Mouse (Mus musculus): ENCODE results near the gene Urgcp.
"Not testable (repeated sequence)": the region's sequence is repeated elsewhere in the genome, so short reads cannot be mapped to it uniquely, and the experiment has no call there.

Urgcp gene

DNA sequence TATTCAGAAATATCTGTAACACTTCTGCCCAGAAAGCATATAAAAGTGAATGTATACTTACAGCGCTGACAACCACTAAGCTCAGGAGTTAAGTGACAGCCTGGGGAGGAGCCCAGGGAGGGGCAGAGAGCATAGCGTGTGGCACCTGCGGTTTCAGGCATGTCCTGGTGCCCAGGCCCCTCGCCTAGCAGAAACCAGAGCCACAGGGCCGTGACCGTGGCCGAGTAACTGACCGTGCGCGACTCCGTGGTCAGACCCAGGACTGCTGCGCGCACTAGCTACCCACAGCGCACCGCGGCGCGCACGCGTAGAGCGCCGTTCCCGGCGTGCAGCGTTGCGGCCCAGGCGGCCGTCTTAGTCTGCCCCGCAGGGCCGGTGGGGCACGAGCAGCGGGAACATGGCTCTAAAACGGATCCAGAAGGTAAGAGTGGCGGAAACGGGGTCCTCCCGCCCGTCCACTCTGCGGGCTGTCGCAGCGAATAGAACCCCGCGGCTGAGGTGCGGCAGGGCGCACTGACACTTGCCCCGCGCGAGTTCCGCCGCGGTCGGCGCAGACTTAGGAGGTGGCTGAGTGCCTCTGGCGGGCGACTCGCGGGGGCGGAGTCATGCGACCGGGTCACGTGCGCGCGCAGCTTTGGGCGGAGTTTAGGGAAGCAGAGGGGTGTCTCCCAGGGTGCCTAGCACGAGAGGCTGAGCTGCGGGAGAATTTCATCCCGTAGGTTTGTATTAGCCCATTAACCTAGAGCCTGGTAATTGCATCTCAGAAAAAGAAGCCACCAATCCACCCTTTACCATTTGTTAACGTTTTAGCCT lies at the start of gene Urgcp:
TSS of gene Urgcp (minus strand) at position 557 of the 813 bp plus-strand sequence.
- DNase-seq, result peak; percentile 94

DNA sequence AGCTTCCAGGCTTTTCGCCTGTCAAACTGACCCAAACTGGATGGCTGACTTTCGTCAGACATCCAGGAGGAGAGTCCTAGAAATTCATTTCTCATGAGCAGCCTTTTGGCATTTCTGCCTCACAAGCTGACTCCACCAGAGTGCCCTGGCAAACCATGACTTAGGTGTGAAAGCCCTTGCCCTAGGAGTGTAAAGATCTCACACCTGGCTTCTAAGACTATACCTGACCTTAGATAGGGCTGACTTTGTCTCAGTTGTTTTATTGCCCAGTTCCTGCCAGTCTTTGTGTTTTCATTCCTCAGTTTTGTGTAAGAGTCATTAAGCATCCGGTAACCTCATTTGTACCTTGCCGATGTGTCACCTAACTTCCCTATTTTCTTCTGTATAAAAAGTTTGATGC lies 47.3 kb upstream of the Urgcp start:
- not testable (repeated sequence) for DNase-seq

- DNase-seq, result no peak
Observed at GRCm38 (mm10) chr11:5807956-5808355, 45.8 kb upstream of the Urgcp start.

GRCm38 (mm10) chr11:5805711-5806110 lies 43.5 kb upstream of the Urgcp start:
- no peak for DNase-seq

DNA sequence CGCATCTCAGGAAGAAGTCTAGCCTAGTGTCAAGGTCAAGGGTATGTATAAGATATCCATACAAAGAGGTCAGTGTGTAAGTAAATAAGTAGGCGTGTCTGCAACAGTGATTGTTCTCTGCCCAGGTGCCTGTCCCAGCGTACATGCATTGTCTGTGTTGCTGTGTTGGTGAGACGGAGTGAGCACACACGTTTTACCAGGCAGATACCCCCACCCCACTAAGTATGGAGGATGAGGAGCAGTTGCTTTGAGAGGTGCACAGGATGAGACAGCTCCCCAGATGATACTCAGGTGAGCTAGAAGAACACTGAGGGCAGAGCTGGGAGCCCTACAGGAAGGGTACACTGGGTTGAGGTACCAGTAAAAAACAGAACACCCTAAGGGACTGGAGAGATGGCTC lies 42.0 kb upstream of the Urgcp start:
- DNase-seq, result no peak

DNA sequence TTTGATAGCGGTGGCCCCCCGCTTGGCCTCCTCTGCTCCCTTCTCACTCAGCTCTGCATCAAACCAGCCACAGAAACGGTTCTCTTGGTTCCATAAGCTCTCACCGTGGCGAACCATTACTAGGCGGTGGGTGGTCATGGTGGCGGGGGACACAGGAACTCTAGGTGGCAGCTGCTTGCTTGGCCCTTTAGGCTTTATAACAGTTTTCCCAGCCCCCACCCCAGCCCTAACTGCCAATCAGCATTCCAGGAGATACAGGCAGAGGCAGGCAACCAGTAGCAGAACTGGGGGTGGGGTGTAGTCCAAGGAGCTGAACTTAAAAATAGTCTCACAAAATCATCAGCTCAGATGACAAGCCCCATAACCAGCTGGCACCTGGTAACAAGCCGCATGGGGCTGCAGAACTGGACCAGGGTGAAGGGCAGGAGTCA lies 41.4 kb upstream of the Urgcp start, which contains the start of gene Pgam2:
TSS of gene Pgam2 (minus strand) at position 183 of the 431 bp plus-strand sequence.
- peak; percentile 43 for DNase-seq

DNA sequence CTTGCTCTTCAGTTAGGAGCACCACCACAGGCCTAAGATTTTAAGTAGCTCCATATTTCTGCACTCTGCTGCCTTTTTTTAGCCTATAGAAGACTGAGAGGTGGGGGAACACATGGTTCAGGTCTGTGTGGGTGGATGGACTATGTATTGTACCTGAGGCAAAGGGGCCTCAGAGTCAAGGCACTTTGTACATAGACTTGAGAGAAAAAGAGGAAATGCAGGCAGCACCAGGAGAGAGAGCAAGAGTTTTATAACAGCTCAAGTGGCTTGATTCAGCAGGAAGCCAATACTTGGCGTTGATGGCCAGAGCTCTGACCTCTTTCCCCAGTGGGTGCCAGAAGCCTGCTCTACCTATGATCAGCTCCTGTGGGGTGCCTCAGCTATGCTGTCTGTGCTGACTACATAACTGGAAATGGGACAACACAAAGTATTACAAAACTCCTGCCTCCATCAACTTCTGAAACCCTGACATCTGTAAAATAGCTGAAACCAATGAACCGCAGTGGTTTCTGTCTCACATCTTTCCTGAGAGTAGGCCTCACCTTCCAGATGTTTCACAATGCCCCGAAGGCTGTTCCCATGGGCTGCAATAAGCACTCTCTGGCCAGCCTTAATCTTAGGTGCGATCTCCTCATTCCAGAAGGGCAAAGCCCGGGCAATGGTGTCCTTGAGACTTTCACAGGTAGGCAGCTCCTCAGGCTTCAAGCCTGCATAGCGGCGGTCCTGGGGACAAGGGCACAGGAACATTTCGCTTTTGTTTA lies 40.5 kb upstream of the Urgcp start:
- DNase-seq, result peak; percentile 26

GRCm38 (mm10) chr11:5802005-5802404 lies 39.8 kb upstream of the Urgcp start:
- DNase-seq, result no peak

GRCm38 (mm10) chr11:5801511-5801910 lies 39.3 kb upstream of the Urgcp start:
- no peak for DNase-seq

DNA sequence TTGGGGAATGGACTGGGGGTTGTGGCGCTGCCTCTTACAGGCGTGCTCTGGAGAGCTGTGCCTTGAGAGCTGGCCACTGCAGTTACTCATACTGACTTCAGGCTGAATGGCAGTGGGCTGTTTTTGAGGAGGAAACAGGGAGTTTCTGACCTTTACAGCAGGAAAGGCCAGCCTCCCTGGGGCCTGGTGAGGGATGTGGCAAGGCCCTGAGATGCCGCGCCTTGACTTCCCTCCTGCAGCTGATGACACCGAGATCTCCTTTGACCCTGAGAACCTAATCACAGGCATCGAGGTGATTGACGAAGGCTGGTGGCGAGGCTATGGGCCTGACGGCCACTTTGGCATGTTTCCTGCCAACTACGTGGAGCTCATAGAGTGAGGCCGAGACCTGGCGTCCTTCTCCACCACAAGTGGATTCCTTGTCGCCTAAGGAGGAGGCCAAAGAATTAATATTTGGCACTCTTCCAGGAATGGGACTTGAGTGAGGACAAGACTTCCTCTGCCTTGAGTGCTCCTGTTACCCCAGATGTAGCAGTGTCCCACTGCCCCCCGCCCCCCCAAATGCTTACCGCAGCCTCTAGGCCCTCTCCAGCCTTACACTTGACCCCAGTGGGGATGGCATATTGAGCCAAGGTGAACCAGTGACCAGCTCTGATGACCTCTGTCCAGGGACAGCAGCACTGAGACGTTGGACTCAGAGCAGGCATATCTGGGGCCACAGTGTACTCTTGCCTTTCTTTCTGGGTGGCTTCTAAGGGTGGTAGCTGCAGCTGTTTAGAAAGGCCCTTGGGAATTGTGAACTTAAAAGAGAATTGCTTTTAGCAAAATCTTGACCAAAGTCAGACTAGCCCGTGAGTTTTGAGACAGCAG lies 37.7 kb upstream of the Urgcp start:
- no peak for DNase-seq

- no peak for DNase-seq
Observed at GRCm38 (mm10) chr11:5797928-5798327, 35.8 kb upstream of the Urgcp start.

GRCm38 (mm10) chr11:5797371-5797770 lies 35.2 kb upstream of the Urgcp start:
- DNase-seq, result no peak

GRCm38 (mm10) chr11:5796939-5797338 lies 34.8 kb upstream of the Urgcp start:
- DNase-seq, result no peak

- no peak for DNase-seq
Observed at GRCm38 (mm10) chr11:5795706-5796105, 33.5 kb upstream of the Urgcp start.

- no peak for DNase-seq
Observed at GRCm38 (mm10) chr11:5795290-5795689, 33.1 kb upstream of the Urgcp start.

GRCm38 (mm10) chr11:5790431-5790830 lies 28.3 kb upstream of the Urgcp start:
- no peak for DNase-seq

DNA sequence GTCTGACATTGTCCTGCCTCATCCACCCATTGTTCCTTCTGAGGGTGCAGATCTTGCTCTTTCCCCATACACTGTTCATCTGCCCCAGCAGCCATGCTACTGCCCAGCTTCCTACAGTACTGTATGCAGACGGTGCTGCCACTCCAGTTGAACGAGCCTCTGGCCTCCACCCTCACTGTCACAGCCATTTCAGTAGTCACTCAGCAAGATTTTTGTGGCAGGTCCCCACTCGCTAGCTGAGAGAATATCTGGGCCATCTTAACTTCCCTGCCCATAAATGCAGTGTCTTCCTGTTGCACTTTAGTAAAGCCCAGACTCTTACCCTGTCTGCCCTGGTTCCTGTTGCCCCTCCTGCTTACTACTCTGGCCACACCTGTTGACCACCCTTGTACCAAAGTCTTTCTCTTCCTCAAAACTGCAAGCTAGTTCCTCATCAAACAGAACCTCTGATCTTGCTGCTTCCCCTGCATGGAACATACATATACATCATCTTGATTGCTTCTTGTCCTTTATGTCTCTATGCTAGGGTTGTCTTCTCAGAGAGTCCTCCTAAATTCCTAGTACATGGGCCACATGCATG lies 27.7 kb upstream of the Urgcp start:
- no peak for DNase-seq

GRCm38 (mm10) chr11:5789071-5789753 lies 27.0 kb upstream of the Urgcp start:
- DNase-seq, result peak; percentile 27

- peak; percentile 97 for DNase-seq
Observed at GRCm38 (mm10) chr11:5788056-5789014, 26.2 kb upstream of the Urgcp start, which contains the start of gene Dbnl. TSS of gene Dbnl (plus strand) at chr11:5788488.

- DNase-seq, result no peak
Observed at GRCm38 (mm10) chr11:5787671-5788055, 25.5 kb upstream of the Urgcp start.

DNA sequence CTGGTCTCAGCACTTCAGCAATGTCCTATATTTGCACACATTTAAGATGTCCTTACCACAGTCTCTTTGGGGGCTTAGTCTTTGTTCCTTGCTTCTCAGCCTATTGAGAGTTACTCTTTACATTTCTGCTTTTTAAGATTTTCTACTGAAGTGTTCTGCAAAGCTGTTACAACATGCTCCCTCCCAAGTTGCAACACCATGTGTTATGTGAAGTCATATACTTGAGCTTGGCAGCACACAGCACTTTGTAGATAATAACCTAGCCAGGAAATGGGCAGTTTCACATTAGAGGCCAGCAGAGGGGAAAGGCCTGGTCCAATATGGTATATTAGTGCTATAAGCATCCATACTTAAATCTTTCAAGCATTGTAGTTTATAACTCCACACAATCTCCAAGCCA lies 23.6 kb upstream of the Urgcp start:
- DNase-seq, result no peak

Measured in kidney, adult 9 months (tissue).